Mouse (Mus musculus) forebrain, embryonic 13.5 days (tissue): Measurements from ENCODE around the gene Nkx2-1. TPM values are rescaled to one million over a fixed set of nuclear protein-coding genes. Genes with fewer than 3 reads are reported as not detected.

Experiments
- ATAC-seq: fragments of 200-750 bp; cut with Nextera tagmentation; 2 replicates; pipeline ENCODE4 v1.8.0; 2017
- H3K27ac ChIP-seq: fragments of 300-500 bp; sonication (generic); 2 replicates; pipeline ENCODE4 v1.5.1; 2015; ENCODE audit warnings: inconsistent platforms, mild to moderate bottlenecking, moderate library complexity
- H3K27me3 ChIP-seq: fragments of 300-500 bp; sonication (generic); 2 replicates; pipeline ENCODE4 v1.6.1; 2015; ENCODE audit warnings: mild to moderate bottlenecking, inconsistent platforms
- H3K36me3 ChIP-seq: fragments of 300-500 bp; sonication (generic); 2 replicates; pipeline ENCODE4 v1.6.1; 2015; ENCODE audit warnings: mild to moderate bottlenecking, inconsistent platforms; ENCODE audit not compliant: poor library complexity, severe bottlenecking
- H3K4me1 ChIP-seq: fragments of 300-500 bp; sonication (generic); 2 replicates; pipeline ENCODE4 v1.6.1; 2015; ENCODE audit warnings: inconsistent platforms
- H3K4me2 ChIP-seq: fragments of 300-500 bp; sonication (generic); 2 replicates; pipeline ENCODE4 v1.6.1; 2015; ENCODE audit warnings: inconsistent platforms, mild to moderate bottlenecking, moderate library complexity
- H3K4me3 ChIP-seq: fragments of 300-500 bp; sonication (generic); 2 replicates; pipeline ENCODE4 v1.5.1; 2015; ENCODE audit warnings: mild to moderate bottlenecking, inconsistent platforms
- H3K9ac ChIP-seq: fragments of 300-500 bp; sonication (generic); 2 replicates; pipeline ENCODE4 v1.6.1; 2015; ENCODE audit warnings: mild to moderate bottlenecking, inconsistent platforms
- H3K9me3 ChIP-seq: fragments of 300-500 bp; sonication (generic); replicated peaks from 2 replicates; pipeline ENCODE4 v1.6.1; 2016; ENCODE audit warnings: inconsistent platforms
- WGBS: fragments of 180-500 bp; shearing (Covaris S2); methylation state at CpG from one replicate; pipeline ENCODE4 v1.1.7; 2015; 5-methylcytosine and 5-hydroxymethylcytosine counted together
- polyA plus RNA-seq: library from polyadenylated mRNA; unstranded; fragments of >200 nt; fragmentation: Nextera tagmentation; extraction: Ambion mirVana; gene quantifications from 2 replicates; pipeline ENCODE4 v1.2.1, GENCODE M21; 2015

Gene Nkx2-1
- polyA plus RNA-seq, 1 experiment from 2014 or later = 22.6 TPM

DNA sequence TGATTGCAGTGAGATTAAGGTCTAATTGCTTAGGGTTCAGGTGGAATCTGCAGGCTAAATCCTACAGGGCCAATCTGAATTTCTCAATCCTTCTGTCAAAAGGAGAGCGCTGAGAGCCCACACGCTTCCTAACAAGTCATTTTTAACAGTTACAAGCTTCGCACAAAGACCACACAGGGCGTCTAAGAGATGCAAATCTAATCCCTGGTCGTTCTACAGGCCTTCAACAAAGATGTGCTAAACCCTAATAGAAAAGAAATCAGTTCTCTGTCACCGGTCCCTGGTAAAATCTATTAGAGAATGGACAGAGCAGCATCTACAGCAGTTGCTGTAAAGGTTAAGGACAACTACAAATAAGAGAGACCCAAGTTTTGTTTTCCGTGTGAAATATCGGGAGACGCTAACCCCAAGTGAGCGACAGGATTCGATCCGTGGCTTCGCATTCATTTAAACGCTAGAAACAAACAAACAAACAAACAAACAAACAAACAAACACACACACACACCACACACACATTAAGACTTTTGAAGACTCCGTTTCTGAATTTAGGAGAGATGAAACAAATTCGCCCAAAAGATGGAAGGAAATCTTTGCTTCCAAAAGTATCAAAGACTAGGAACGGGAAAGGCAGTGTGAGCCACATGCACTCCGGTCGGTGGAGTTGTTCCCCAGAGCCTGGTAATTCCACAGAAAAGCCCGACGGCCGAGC lies 16.2 kb downstream of the Nkx2-1 start:
- H3K4me3 ChIP-seq = peak overlapping the region; percentile 28
- peak overlapping the region; percentile 51 for H3K4me2 ChIP-seq
- peak overlapping the region; percentile 77 for H3K27ac ChIP-seq
- H3K4me1 ChIP-seq = no peaks in the 10 kb centered on the region
- H3K9me3 ChIP-seq = no peaks in the 10 kb centered on the region
- peaks cover 91% of the 10 kb centered on the region for H3K27me3 ChIP-seq
- no peaks in the 10 kb centered on the region for H3K36me3 ChIP-seq
- under 1% methylated on average over 22 of the region's 22 CpGs for WGBS
- H3K9ac ChIP-seq = peak overlapping the region; percentile 60
- no peak for ATAC-seq

DNA sequence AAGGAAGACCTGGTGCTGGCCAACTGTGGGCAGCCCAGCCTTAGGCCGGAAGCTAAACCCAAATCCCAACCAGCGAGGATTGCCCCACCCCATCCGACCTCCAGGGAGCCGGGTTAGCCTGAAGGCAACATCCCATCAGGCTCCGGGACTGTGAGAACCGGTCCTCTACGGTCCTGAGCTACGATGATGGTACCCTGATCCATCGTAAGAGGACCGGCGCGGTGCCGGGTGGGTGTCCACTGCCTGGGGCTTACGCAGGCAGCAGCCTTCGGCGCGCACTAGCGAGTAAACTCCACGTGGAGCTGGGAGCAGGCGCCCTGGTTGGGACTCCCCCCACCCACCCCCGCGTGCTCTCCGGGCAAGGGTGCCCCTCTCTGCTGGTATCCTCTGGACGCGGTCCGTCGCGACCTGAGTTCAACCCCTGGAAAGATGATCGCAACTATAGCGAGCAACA lies 16.9 kb downstream of the Nkx2-1 start:
- H3K27ac ChIP-seq = peak overlapping the region; percentile 77
- ATAC-seq = peak; percentile 53; the same call in 1 of the 2 replicates
- no peaks in the 10 kb centered on the region for H3K36me3 ChIP-seq
- no peaks in the 10 kb centered on the region for H3K4me1 ChIP-seq
- H3K9me3 ChIP-seq = no peaks in the 10 kb centered on the region
- under 1% methylated on average over 30 of the region's 30 CpGs for WGBS
- H3K4me2 ChIP-seq = peak overlapping the region; percentile 51
- peak overlapping the region; percentile 56 for H3K9ac ChIP-seq
- H3K4me3 ChIP-seq = peak overlapping the region; percentile 28
- peaks cover 93% of the 10 kb centered on the region for H3K27me3 ChIP-seq

DNA sequence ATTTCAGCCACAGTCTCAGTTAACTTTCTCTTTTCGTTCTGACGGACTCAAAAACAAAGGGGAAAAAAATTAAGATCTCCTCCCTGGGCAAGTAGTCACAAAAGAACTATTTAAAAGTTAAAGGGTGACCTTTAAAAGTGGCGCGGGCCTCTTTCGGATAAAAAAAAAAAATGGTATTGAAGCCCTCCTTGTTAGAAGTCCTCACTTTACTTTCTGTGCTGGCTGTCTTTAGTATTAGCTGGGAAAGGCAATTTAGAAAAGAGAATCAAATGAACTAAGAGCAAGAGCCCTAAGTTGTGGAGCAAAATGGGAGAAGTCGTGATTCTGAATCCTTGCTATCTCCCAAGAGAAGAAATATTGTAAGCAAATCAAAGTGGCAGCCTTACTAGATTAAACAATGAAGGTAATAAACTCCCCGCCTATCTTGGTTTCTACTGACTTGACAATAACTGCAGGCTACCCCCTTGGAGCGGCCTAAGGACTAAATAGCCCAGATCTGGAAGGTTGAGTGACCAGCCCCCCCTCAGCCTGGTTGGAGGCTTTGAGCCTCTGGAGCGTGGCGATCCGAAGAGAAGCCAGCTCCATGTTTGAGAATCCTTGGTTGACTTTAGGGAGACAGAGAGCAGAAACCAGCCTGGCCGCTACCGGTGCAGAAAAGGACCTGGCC lies 17.5 kb downstream of the Nkx2-1 start:
- peak overlapping the region; percentile 51 for H3K4me2 ChIP-seq
- no peak for ATAC-seq
- WGBS = 14% methylated on average over 13 of the region's 13 CpGs

DNA sequence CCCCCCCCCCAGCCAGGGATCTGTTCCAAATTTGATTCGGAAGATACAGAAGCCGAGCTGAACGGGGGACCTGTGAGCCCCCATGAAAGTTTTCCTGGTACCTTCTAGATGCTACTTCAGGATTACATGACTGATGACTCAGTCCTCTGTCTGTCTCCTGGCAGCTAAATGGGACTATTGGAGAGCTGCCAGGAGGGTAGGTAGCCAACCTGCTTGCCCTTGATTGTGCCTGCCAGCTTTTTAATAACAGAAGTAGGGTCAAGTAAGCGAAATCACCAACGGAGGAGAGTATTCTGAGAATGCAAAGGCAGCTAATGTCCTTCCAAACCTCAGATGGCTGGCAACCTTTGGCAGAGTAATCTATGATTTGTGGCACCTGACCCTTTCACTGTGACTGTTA lies 18.5 kb downstream of the Nkx2-1 start:
- no peaks in the 10 kb centered on the region for H3K4me1 ChIP-seq
- no peaks in the 10 kb centered on the region for H3K36me3 ChIP-seq
- H3K4me3 ChIP-seq = no peak overlapping the region
- no peak overlapping the region for H3K9ac ChIP-seq
- H3K4me2 ChIP-seq = 0 out of 2 replicates have a peak overlapping the region, but pooled peaks have one; percentile 2
- no peak overlapping the region for H3K27ac ChIP-seq
- ATAC-seq = no peak
- peaks cover 93% of the 10 kb centered on the region for H3K27me3 ChIP-seq
- WGBS = 51% methylated on average over 5 of the region's 5 CpGs
- H3K9me3 ChIP-seq = no peaks in the 10 kb centered on the region

More for the DNA sequence above, 17.5 kb downstream of the Nkx2-1 start:
- peaks cover 93% of the 10 kb centered on the region for H3K27me3 ChIP-seq
- H3K36me3 ChIP-seq = no peaks in the 10 kb centered on the region
- H3K4me1 ChIP-seq = no peaks in the 10 kb centered on the region
- peak overlapping the region; percentile 77 for H3K27ac ChIP-seq
- peak overlapping the region; percentile 28; the same call in 1 of the 2 replicates for H3K4me3 ChIP-seq
- H3K9me3 ChIP-seq = no peaks in the 10 kb centered on the region
- peak overlapping the region; percentile 56; the same call in 1 of the 2 replicates for H3K9ac ChIP-seq

DNA sequence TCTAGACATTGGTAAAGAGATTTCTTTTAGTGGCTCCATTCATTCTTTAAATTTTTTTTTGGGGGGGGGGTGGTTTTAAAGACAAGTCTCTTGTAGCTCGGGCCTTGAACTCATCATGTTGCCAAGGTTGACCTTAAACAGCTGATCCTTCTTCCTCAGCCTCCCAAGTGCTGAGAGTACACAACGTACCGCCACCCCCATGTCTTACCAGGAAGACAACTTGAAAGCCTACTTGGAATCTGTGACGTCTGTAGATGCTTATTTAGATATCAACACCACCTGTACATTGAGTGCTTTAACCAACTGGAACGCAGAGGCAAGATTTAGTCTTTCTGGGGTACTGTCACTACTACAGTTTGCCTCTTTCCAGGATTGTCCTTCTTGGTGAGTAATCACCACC lies 21.9 kb downstream of the Nkx2-1 start:
- Histone ChIP-seq H3K9ac (no peak overlapping the region), H3K4me1 (no peaks in the 10 kb centered on the region), H3K27me3 (peaks cover 91% of the 10 kb centered on the region), H3K27ac (no peak overlapping the region), H3K36me3 (no peaks in the 10 kb centered on the region), H3K4me2 (no peak overlapping the region), H3K9me3 (no peaks in the 10 kb centered on the region), H3K4me3 (no peak overlapping the region)
- ATAC-seq = no peak
- WGBS = 91% methylated on average over 5 of the region's 5 CpGs

DNA sequence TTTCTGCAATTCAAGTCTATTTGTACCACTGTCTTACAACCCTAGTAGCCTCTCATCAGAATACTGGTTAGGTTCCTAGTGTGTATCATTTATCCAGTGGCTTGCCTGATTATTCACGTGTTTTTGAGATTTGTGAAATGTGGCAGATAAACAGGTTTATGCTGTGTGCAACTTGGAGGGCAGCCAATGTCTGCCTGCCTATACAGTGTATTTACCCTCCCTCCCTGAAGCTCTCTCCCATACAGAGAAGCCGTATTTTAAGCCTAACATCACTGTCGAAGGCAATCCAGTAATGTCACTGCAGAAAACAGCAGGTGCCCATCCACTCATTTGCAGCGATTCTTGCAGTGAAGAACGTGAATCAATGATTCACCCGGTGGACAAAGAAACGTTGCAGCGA lies 28.3 kb downstream of the Nkx2-1 start:
- Histone ChIP-seq H3K9me3 (no peaks in the 10 kb centered on the region), H3K36me3 (no peaks in the 10 kb centered on the region), H3K4me1 (no peaks in the 10 kb centered on the region), H3K27me3 (peaks cover 92% of the 10 kb centered on the region), H3K9ac (no peak overlapping the region), H3K4me2 (no peak overlapping the region), H3K4me3 (no peak overlapping the region), H3K27ac (no peak overlapping the region)
- peak; percentile 57; the same call in 1 of the 2 replicates for ATAC-seq
- 25% methylated on average over 8 of the region's 8 CpGs for WGBS

DNA sequence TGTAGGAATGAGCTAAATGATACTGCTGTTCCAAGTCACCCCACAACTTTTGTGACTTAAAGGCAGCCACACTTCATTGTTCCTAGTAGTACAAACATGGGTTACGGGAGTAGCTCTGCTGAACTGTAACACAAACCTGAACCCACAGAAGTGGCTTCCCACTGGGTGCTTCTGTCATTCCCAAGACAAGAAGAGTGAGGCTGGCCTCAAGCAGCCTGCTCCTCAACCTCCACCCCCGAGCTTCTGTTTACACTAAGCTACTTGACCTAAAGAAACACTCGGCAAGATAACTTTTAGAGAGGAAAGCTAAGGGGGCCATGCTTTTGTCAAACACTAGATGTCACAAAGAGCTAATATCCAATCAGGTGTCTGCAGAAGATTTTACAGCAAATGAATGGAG lies 49.7 kb downstream of the Nkx2-1 start:
- peaks cover 91% of the 10 kb centered on the region for H3K27me3 ChIP-seq
- no peak overlapping the region for H3K9ac ChIP-seq
- H3K4me2 ChIP-seq = no peak overlapping the region
- no peak overlapping the region for H3K4me3 ChIP-seq
- no peak for ATAC-seq
- H3K9me3 ChIP-seq = no peaks in the 10 kb centered on the region
- WGBS = 54% methylated on average over 3 of the region's 3 CpGs
- H3K4me1 ChIP-seq = no peaks in the 10 kb centered on the region
- no peaks in the 10 kb centered on the region for H3K36me3 ChIP-seq
- no peak overlapping the region for H3K27ac ChIP-seq

DNA sequence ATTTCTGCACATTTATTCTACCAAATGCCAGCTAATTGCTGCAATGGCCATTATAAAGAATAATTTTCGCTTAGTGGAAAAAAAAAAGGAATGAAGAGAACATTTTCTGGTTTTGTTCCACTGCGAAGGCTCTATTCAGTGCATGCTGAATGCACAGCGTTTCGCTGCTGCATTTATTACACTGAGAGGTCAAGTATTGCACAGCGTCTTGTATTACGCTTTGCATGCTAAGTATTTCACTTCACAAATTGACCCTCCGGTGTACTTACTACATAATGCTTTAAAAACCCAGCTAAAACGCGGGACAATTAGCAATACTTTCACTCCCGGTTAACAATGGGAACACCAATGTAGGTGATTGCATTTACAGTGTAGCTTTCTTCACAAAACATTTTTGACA lies 54.1 kb downstream of the Nkx2-1 start:
- Histone ChIP-seq H3K9me3 (no peaks in the 10 kb centered on the region), H3K27ac (no peak overlapping the region), H3K4me1 (no peaks in the 10 kb centered on the region), H3K9ac (no peak overlapping the region), H3K4me2 (no peak overlapping the region), H3K4me3 (no peak overlapping the region), H3K27me3 (peaks cover 99% of the 10 kb centered on the region), H3K36me3 (no peaks in the 10 kb centered on the region)
- WGBS = 44% methylated on average over 10 of the region's 10 CpGs
- peak; percentile 41; the same call in 1 of the 2 replicates for ATAC-seq

Other genes with a start within 250 kb of the Nkx2-1 start
- 58.5 and 65.7 TPM in 2 replicates for gene Mbip, start 191.0 kb downstream of the Nkx2-1 start, polyA plus RNA-seq
- 0.43 and 1.0 TPM in 2 replicates for gene Nkx2-9, start 76.4 kb upstream of the Nkx2-1 start, polyA plus RNA-seq
- not detected in 2 replicates for gene Pax9, start 154.9 kb upstream of the Nkx2-1 start, polyA plus RNA-seq